Mouse (Mus musculus): ENCODE results near the gene Vwa8. TPM values are rescaled to one million over a fixed set of nuclear protein-coding genes. Genes with fewer than 3 reads are reported as not detected.
A peak's percentile ranks its signal among the peaks of the same experiment; 100 is the strongest.

Vwa8 gene
- 8.0 and 8.2 TPM in 2 replicates for polyA plus RNA-seq (2016; fragmentation: Nextera tagmentation; extraction: Ambion mirVana)

GRCm38 (mm10) chr14:78848941-78849911, at the start of gene Vwa8:
Gene Vwa8, plus strand, starts transcription at chr14:78849052.
- H3K27me3 ChIP-seq, result 0 out of 2 replicates have a peak, but pooled peaks cover 4% of the 10 kb centered on the region
- H3K27ac ChIP-seq, result peak within 1 kb of the TSS; percentile 81

GRCm38 (mm10) chr14:78802378-78802777, 46.5 kb upstream of the Vwa8 start:
- Histone ChIP-seq H3K4me2 (no peak overlapping the region), H3K27ac (no peak overlapping the region), H3K36me3 (replicated peaks) (no peaks in the 10 kb centered on the region), H3K9ac (no peak overlapping the region), H3K4me3 (replicated peaks) (no peak overlapping the region), H3K4me1 (no peaks in the 10 kb centered on the region), H3K9me3 (no peaks in the 10 kb centered on the region), H3K27me3 (no peaks in the 10 kb centered on the region)
- ATAC-seq (ENCODE audit: low FRiP score), result no peak
- 88% methylated on average over 2 of the region's 2 CpGs for WGBS

More at GRCm38 (mm10) chr14:78848941-78849911, at the start of gene Vwa8:
- WGBS, result 2% methylated on average over 61 of the region's 61 CpGs
- Histone ChIP-seq H3K4me2 (peak within 1 kb of the TSS; percentile 78), H3K4me1 (peaks cover 17% of the 10 kb centered on the region), H3K9ac (peak within 1 kb of the TSS; percentile 85), H3K9me3 (no peaks in the 10 kb centered on the region), H3K36me3 (replicated peaks) (no peaks in the 10 kb centered on the region), H3K4me3 (replicated peaks) (peak within 1 kb of the TSS; percentile 79)
- peak; percentile 94 for ATAC-seq (ENCODE audit: low FRiP score)

- Histone ChIP-seq H3K27me3 (no peaks in the 10 kb centered on the region), H3K27ac (no peak overlapping the region), H3K4me1 (no peaks in the 10 kb centered on the region), H3K36me3 (replicated peaks) (no peaks in the 10 kb centered on the region), H3K9me3 (no peaks in the 10 kb centered on the region), H3K4me3 (replicated peaks) (no peak overlapping the region), H3K4me2 (no peak overlapping the region), H3K9ac (no peak overlapping the region)
- no peak for ATAC-seq (ENCODE audit: low FRiP score)
- 88% methylated on average over 6 of the region's 6 CpGs for WGBS
Observed at GRCm38 (mm10) chr14:78803924-78804323, 44.9 kb upstream of the Vwa8 start.

- no peak overlapping the region for H3K4me2 ChIP-seq
- no peak overlapping the region for H3K4me3 ChIP-seq (replicated peaks)
- no peaks in the 10 kb centered on the region for H3K4me1 ChIP-seq
- H3K9ac ChIP-seq, result no peak overlapping the region
- no peak for ATAC-seq (ENCODE audit: low FRiP score)
- no peaks in the 10 kb centered on the region for H3K36me3 ChIP-seq (replicated peaks)
- 96% methylated on average over 2 of the region's 2 CpGs for WGBS
- H3K27ac ChIP-seq, result no peak overlapping the region
- H3K9me3 ChIP-seq, result no peaks in the 10 kb centered on the region
- no peaks in the 10 kb centered on the region for H3K27me3 ChIP-seq
Observed at GRCm38 (mm10) chr14:78812896-78813295, 36.0 kb upstream of the Vwa8 start.

GRCm38 (mm10) chr14:78816411-78816810, 32.4 kb upstream of the Vwa8 start:
- Histone ChIP-seq H3K36me3 (replicated peaks) (no peaks in the 10 kb centered on the region), H3K9ac (no peak overlapping the region), H3K9me3 (no peaks in the 10 kb centered on the region), H3K4me3 (replicated peaks) (no peak overlapping the region), H3K27me3 (no peaks in the 10 kb centered on the region), H3K4me1 (no peaks in the 10 kb centered on the region), H3K4me2 (no peak overlapping the region), H3K27ac (no peak overlapping the region)
- no peak for ATAC-seq (ENCODE audit: low FRiP score)
- WGBS, result 23% methylated on average over 2 of the region's 3 CpGs

- Histone ChIP-seq H3K4me2 (no peak overlapping the region), H3K27ac (no peak overlapping the region), H3K27me3 (no peaks in the 10 kb centered on the region), H3K9ac (no peak overlapping the region), H3K9me3 (no peaks in the 10 kb centered on the region), H3K4me3 (replicated peaks) (no peak overlapping the region), H3K4me1 (no peaks in the 10 kb centered on the region), H3K36me3 (replicated peaks) (no peaks in the 10 kb centered on the region)
- ATAC-seq (ENCODE audit: low FRiP score), result no peak
- 91% methylated on average over 3 of the region's 3 CpGs for WGBS
Observed at GRCm38 (mm10) chr14:78817651-78818050, 31.2 kb upstream of the Vwa8 start.

GRCm38 (mm10) chr14:78818406-78818805, 30.4 kb upstream of the Vwa8 start:
- Histone ChIP-seq H3K27ac (no peak overlapping the region), H3K27me3 (no peaks in the 10 kb centered on the region), H3K4me2 (no peak overlapping the region), H3K9me3 (no peaks in the 10 kb centered on the region), H3K4me1 (no peaks in the 10 kb centered on the region), H3K9ac (no peak overlapping the region), H3K36me3 (replicated peaks) (no peaks in the 10 kb centered on the region), H3K4me3 (replicated peaks) (no peak overlapping the region)
- no peak for ATAC-seq (ENCODE audit: low FRiP score)
- WGBS, result 77% methylated on average over 3 of the region's 3 CpGs

GRCm38 (mm10) chr14:78824013-78824412, 24.8 kb upstream of the Vwa8 start:
- H3K27ac ChIP-seq, result no peak overlapping the region
- 87% methylated on average over 4 of the region's 4 CpGs for WGBS
- H3K9ac ChIP-seq, result no peak overlapping the region
- H3K27me3 ChIP-seq, result no peaks in the 10 kb centered on the region
- no peaks in the 10 kb centered on the region for H3K4me1 ChIP-seq
- H3K36me3 ChIP-seq (replicated peaks), result no peaks in the 10 kb centered on the region
- no peak overlapping the region for H3K4me2 ChIP-seq
- no peaks in the 10 kb centered on the region for H3K9me3 ChIP-seq
- no peak overlapping the region for H3K4me3 ChIP-seq (replicated peaks)
- ATAC-seq (ENCODE audit: low FRiP score), result no peak

- no peak overlapping the region for H3K4me3 ChIP-seq (replicated peaks)
- no peaks in the 10 kb centered on the region for H3K27me3 ChIP-seq
- H3K9ac ChIP-seq, result no peak overlapping the region
- 58% methylated on average over 4 of the region's 4 CpGs for WGBS
- H3K36me3 ChIP-seq (replicated peaks), result no peaks in the 10 kb centered on the region
- H3K4me1 ChIP-seq, result no peaks in the 10 kb centered on the region
- H3K27ac ChIP-seq, result no peak overlapping the region
- no peaks in the 10 kb centered on the region for H3K9me3 ChIP-seq
- H3K4me2 ChIP-seq, result no peak overlapping the region
- ATAC-seq (ENCODE audit: low FRiP score), result no peak
Observed at GRCm38 (mm10) chr14:78824507-78824906, 24.3 kb upstream of the Vwa8 start.

GRCm38 (mm10) chr14:78831158-78831557, 17.7 kb upstream of the Vwa8 start:
- Histone ChIP-seq H3K36me3 (replicated peaks) (no peaks in the 10 kb centered on the region), H3K9ac (no peak overlapping the region), H3K4me3 (replicated peaks) (no peak overlapping the region), H3K4me1 (no peaks in the 10 kb centered on the region), H3K4me2 (no peak overlapping the region), H3K27ac (no peak overlapping the region), H3K9me3 (no peaks in the 10 kb centered on the region), H3K27me3 (no peaks in the 10 kb centered on the region)
- 86% methylated on average over 4 of the region's 4 CpGs for WGBS
- no peak for ATAC-seq (ENCODE audit: low FRiP score)

- no peak overlapping the region for H3K4me3 ChIP-seq (replicated peaks)
- peaks cover 17% of the 10 kb centered on the region for H3K4me1 ChIP-seq
- no peak overlapping the region for H3K9ac ChIP-seq
- H3K36me3 ChIP-seq (replicated peaks), result no peaks in the 10 kb centered on the region
- H3K27ac ChIP-seq, result no peak overlapping the region
- 0 out of 2 replicates have a peak, but pooled peaks cover 4% of the 10 kb centered on the region for H3K27me3 ChIP-seq
- 97% methylated on average over 1 of the region's 1 CpGs for WGBS
- no peaks in the 10 kb centered on the region for H3K9me3 ChIP-seq
- ATAC-seq (ENCODE audit: low FRiP score), result no peak
- no peak overlapping the region for H3K4me2 ChIP-seq
Observed at GRCm38 (mm10) chr14:78847948-78848347, 904 bp upstream of the Vwa8 start.

GRCm38 (mm10) chr14:78848477-78848876, 375 bp upstream of the Vwa8 start:
- Histone ChIP-seq H3K4me3 (replicated peaks) (peak overlapping the region; percentile 79), H3K4me2 (peak overlapping the region; percentile 78), H3K27ac (peak overlapping the region; percentile 81; the same call in 1 of the 2 replicates), H3K27me3 (0 out of 2 replicates have a peak, but pooled peaks cover 4% of the 10 kb centered on the region), H3K9ac (peak overlapping the region; percentile 85), H3K36me3 (replicated peaks) (no peaks in the 10 kb centered on the region), H3K9me3 (no peaks in the 10 kb centered on the region), H3K4me1 (peaks cover 17% of the 10 kb centered on the region)
- WGBS, result 17% methylated on average over 3 of the region's 3 CpGs
- no peak for ATAC-seq (ENCODE audit: low FRiP score)
